Mouse (Mus musculus) megakaryocyte, adult 5-6 weeks (primary cell): ENCODE results near the gene Mrvi1. TPM values are rescaled to one million over a fixed set of nuclear protein-coding genes. Genes with fewer than 3 reads are reported as not detected.
A peak's percentile ranks its signal among the peaks of the same experiment; 100 is the strongest.

ENCODE experiments used
- ATAC-seq: 2 replicates; pipeline ENCODE4 v1.8.0; 2016; ENCODE audit warnings: mild to moderate bottlenecking, inconsistent platforms; ENCODE audit not compliant: poor library complexity, severe bottlenecking
- total RNA-seq, 2 experiments: library from RNA; stranded (forward) in 1 of 2; stranded (reverse) in 1 of 2; fragments of 153-499, 151-499 nt in 1 of 2; fragments of 221-1000, 200-1000 nt in 1 of 2; gene quantifications; 2 replicates each; pipeline versions ENCODE4 v1.2.3 to v1.2.4; 2015 to 2017

Mrvi1 gene
- total RNA-seq, 2 experiments from 2014 or later = 0.02 to 0.04 TPM

- ATAC-seq = peak; percentile 89
These were observed 138.1 kb downstream of the Mrvi1 start, which contains the start of gene Rnf141 for GRCm38 (mm10) chr7:110843916-110844874. Gene Rnf141 (minus strand): TSS chr7:110844457.

GRCm38 (mm10) chr7:110840332-110840731, 141.9 kb downstream of the Mrvi1 start:
- peak; percentile 77 for ATAC-seq

GRCm38 (mm10) chr7:110834522-110834921, 147.7 kb downstream of the Mrvi1 start:
- ATAC-seq = no peak

DNA sequence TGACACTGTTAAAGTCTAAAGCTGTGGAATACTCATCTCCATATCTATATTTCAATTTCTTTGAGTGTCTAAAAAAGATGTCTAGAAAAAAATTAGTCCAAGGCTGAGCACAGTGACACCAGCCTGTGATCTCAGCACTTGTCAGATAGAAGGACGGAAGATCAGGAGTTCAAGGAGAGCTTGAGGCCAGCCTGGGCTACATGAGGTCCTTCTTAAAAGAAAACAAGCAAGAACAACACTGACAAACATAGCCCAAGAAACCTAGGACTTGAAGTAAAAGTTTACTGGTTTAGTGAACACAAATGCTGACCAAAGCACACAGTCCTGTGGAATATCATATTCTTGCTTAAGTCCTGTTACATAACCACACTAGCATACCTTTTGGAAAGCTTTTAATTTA, 148.2 kb downstream of the Mrvi1 start:
- ATAC-seq = no peak

DNA sequence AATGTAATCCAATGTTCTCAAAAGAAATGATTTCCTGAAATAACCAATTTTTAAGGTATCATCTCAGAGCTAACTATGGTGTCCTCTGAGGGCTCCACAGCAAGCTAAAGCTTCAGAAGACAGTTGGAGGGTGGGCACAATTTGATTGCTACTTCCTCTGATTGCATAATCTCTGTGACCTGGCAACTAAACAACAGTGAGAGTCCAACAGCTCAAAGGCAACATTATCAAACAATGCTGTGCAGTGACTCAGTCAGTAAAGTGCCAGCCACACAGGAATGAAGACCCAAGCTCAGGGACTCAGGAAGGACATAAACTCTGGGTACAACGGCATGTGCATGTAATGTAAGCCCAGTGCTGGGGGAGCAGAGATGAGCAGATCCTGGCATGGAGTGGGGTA, 149.2 kb downstream of the Mrvi1 start:
- ATAC-seq = peak; percentile 45

GRCm38 (mm10) chr7:110823995-110824953, 158.0 kb downstream of the Mrvi1 start:
- ATAC-seq = peak; percentile 76

DNA sequence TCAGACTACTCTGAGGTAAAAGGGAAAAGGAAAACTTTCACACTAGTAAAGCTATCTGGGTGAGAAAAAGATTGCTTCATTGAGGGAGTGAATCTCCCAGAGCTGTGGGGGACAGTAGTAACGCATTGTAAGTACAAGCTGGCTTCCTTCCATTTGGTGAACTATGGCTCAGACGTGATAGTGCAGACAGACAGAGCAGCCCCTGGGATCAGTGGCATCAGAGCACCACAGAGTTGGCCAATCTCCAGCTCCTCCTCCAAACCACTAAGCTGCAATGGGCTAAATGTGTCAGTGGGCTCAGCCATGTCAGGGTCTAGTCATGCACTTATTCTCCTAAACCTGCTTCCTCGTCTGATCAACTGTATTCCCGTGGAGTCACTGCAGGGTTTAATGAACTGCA, 158.7 kb downstream of the Mrvi1 start:
- ATAC-seq = peak; percentile 75

- ATAC-seq = no peak
These were observed 159.2 kb downstream of the Mrvi1 start for GRCm38 (mm10) chr7:110823076-110823475.

- no peak for ATAC-seq
These were observed 160.2 kb downstream of the Mrvi1 start for GRCm38 (mm10) chr7:110822055-110822454.

DNA sequence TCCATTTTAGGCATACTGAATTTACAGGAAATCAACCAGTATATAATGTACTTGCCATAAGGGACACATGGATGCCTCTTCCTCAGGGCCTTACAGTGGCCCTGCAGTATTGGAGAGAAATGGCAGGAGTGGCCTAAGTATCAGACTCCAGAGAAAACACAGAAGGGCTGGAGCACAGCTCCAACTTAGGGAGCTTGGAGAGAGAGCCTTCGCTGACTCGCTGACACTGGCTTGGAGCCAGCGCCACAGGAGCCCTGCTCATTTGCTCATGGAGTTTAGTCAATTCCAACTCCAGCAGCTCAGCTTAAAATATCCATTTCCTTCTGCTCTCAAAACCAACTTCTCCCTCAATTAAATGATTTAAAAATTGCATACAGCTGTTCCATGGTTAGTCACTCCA, 160.6 kb downstream of the Mrvi1 start:
- ATAC-seq = no peak

- ATAC-seq = no peak
These were observed 161.2 kb downstream of the Mrvi1 start for GRCm38 (mm10) chr7:110821068-110821467.

GRCm38 (mm10) chr7:110818787-110819350, 163.4 kb downstream of the Mrvi1 start:
- no peak for ATAC-seq

Other genes starting within 250 kb of the Mrvi1 start
- 68.0 and 76.8 TPM in 2 replicates for gene Ampd3, start 214.3 kb downstream of the Mrvi1 start, total RNA-seq (2015)
- gene Ampd3, start 214.3 kb downstream of the Mrvi1 start, total RNA-seq (2017) = 32.6 and 46.5 TPM in 2 replicates
- gene Rnf141, start 138.0 kb downstream of the Mrvi1 start, total RNA-seq (2015) = 31.6 and 36.3 TPM in 2 replicates
- gene Rnf141, start 138.0 kb downstream of the Mrvi1 start, total RNA-seq (2017) = 28.7 and 39.0 TPM in 2 replicates
- 1.1 and 1.2 TPM in 2 replicates for gene Lyve1, start 119.2 kb downstream of the Mrvi1 start, total RNA-seq (2015)
- gene Lyve1, start 119.2 kb downstream of the Mrvi1 start, total RNA-seq (2017) = 0.92 and 0.98 TPM in 2 replicates
- 14.7 and 33.9 TPM in 2 replicates for gene Ctr9, start 46.5 kb upstream of the Mrvi1 start, total RNA-seq (2015)
- gene Ctr9, start 46.5 kb upstream of the Mrvi1 start, total RNA-seq (2017) = 47.0 and 48.3 TPM in 2 replicates
- gene Eif4g2, start 100.6 kb upstream of the Mrvi1 start, total RNA-seq (2015) = 804 and 868 TPM in 2 replicates
- 448 and 663 TPM in 2 replicates for gene Eif4g2, start 100.6 kb upstream of the Mrvi1 start, total RNA-seq (2017)